Mouse (Mus musculus) neural tube, embryonic 11.5 days (tissue): ENCODE measurements around the gene Adamts4. TPM values are rescaled to one million over a fixed set of nuclear protein-coding genes. Genes with fewer than 3 reads are reported as not detected.
"Not testable (repeated sequence)": the region's sequence is repeated elsewhere in the genome, so short reads cannot be mapped to it uniquely, and the experiment has no call there.

ENCODE experiments used
- ATAC-seq: fragments of 200-750 bp; cut with Nextera tagmentation; 2 replicates; pipeline ENCODE4 v1.8.0; 2017; ENCODE audit warnings: moderate number of reproducible peaks, mild to moderate bottlenecking, moderate TSS enrichment, moderate library complexity; ENCODE audit not compliant: insufficient read depth, low FRiP score, low TSS enrichment
- DNase-seq: peaks from one replicate; pipeline ENCODE4 v3.0.0-alpha.2; 2015; ENCODE audit warnings: low spot score
- H3K27ac ChIP-seq: fragments of 300-500 bp; sonication (generic); 2 replicates; pipeline ENCODE4 v1.5.1; 2014; ENCODE audit warnings: low read depth, mild to moderate bottlenecking, low read length
- H3K27me3 ChIP-seq: fragments of 300-500 bp; sonication (generic); 2 replicates; pipeline ENCODE4 v1.6.1; 2014; ENCODE audit warnings: mild to moderate bottlenecking, low read length, mixed read lengths; ENCODE audit not compliant: control insufficient read depth, insufficient read depth
- H3K36me3 ChIP-seq: fragments of 300-500 bp; sonication (generic); 2 replicates; pipeline ENCODE4 v1.6.1; 2014; ENCODE audit warnings: mild to moderate bottlenecking, low read length, moderate library complexity, mixed read lengths; ENCODE audit not compliant: control insufficient read depth, insufficient read depth
- H3K4me1 ChIP-seq: fragments of 300-500 bp; sonication (generic); 2 replicates; pipeline ENCODE4 v1.6.1; 2014; ENCODE audit warnings: low read length, mixed read lengths; ENCODE audit not compliant: control insufficient read depth, insufficient read depth
- H3K4me2 ChIP-seq: fragments of 300-500 bp; sonication (generic); 2 replicates; pipeline ENCODE4 v1.6.1; 2014; ENCODE audit warnings: low read depth, mild to moderate bottlenecking, moderate library complexity
- H3K4me3 ChIP-seq: fragments of 300-500 bp; sonication (generic); 2 replicates; pipeline ENCODE4 v1.5.1; 2014; ENCODE audit warnings: low read depth, low read length
- H3K9ac ChIP-seq: fragments of 300-500 bp; sonication (generic); 2 replicates; pipeline ENCODE4 v1.6.1; 2014; ENCODE audit warnings: mild to moderate bottlenecking, low read length
- H3K9me3 ChIP-seq: fragments of 300-500 bp; sonication (generic); 2 replicates; pipeline ENCODE4 v1.6.1; 2016; ENCODE audit warnings: low read length; ENCODE audit not compliant: control insufficient read depth
- WGBS: fragments of 180-500 bp; shearing (Covaris S2); extraction: QIAGEN DNeasy Blood & Tissue Kit; methylation state at CpG from one replicate; pipeline ENCODE4 v1.1.7; 2014; 5-methylcytosine and 5-hydroxymethylcytosine counted together
- polyA plus RNA-seq: library from polyadenylated mRNA; unstranded; fragments of >200 nt; fragmentation: Nextera tagmentation; extraction: Ambion mirVana; gene quantifications from 2 replicates; pipeline ENCODE4 v1.2.1, GENCODE M21; 2014

The Adamts4 gene
- polyA plus RNA-seq, 1 experiment from 2014 or later = 5.0 TPM

DNA sequence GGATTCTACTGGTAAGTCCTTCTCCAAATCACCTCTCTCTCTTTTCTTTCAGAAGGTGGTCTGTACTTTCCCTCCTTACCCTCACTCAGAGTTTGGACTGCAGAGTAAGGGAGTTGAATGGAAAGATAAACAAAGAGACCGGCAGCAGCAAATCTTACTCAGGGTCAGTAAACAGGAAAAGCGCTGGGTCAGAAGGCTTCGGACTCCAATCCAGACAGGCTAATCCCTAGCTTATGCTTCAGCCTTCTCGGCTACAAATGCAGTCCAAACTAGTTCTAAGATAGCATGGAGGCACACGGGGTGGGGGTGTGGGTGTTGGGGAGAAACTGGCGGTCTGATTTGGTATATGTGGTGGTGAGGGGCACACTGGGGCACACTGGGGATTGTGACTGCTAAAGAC, 12.8 kb upstream of the Adamts4 start:
- no peak overlapping the region for H3K4me2 ChIP-seq
- DNase-seq = no peak
- ATAC-seq = no peak
- H3K9me3 ChIP-seq = no peaks in the 10 kb centered on the region
- H3K27me3 ChIP-seq = no peaks in the 10 kb centered on the region
- no peaks in the 10 kb centered on the region for H3K4me1 ChIP-seq
- H3K27ac ChIP-seq = no peak overlapping the region
- no peak overlapping the region for H3K4me3 ChIP-seq
- peaks cover 19% of the 10 kb centered on the region for H3K36me3 ChIP-seq
- H3K9ac ChIP-seq = no peak overlapping the region
- 90% methylated on average over 6 of the region's 6 CpGs for WGBS

DNA sequence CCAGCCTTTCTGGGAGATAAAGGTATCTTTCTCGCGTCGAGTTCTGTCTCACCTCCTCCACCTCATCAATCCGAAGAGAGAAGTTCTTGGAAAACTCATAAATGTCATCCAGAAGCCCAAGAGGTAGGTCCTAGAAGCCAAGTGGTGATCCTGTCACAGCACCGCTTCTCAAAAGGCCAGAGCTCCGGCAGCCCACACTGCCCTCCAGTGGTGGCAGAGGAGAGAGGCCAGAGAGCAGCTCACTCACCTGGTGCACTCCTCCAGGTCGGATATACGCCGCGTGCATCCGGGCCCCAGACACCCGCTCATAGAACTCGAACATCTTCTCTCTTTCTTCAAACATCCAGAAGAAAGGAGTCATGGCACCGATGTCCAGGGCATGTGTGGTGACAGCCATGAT, 11.8 kb upstream of the Adamts4 start:
- Histone ChIP-seq H3K4me3 (no peak overlapping the region), H3K36me3 (peaks cover 19% of the 10 kb centered on the region), H3K27ac (no peak overlapping the region), H3K9ac (no peak overlapping the region), H3K9me3 (no peaks in the 10 kb centered on the region), H3K4me1 (no peaks in the 10 kb centered on the region), H3K27me3 (no peaks in the 10 kb centered on the region), H3K4me2 (no peak overlapping the region)
- 74% methylated on average over 14 of the region's 14 CpGs for WGBS
- peak; percentile 71 for DNase-seq
- no peak for ATAC-seq

GRCm38 (mm10) chr1:171239992-171240744, 10.1 kb upstream of the Adamts4 start:
- Histone ChIP-seq H3K4me2 (no peak overlapping the region), H3K9me3 (no peaks in the 10 kb centered on the region), H3K27me3 (no peaks in the 10 kb centered on the region), H3K36me3 (peaks cover 11% of the 10 kb centered on the region), H3K27ac (no peak overlapping the region), H3K4me1 (no peaks in the 10 kb centered on the region), H3K9ac (no peak overlapping the region), H3K4me3 (no peak overlapping the region)
- WGBS = 87% methylated on average over 15 of the region's 15 CpGs
- no peak for ATAC-seq
- DNase-seq = no peak

GRCm38 (mm10) chr1:171240911-171241310, 9.3 kb upstream of the Adamts4 start:
- 92% methylated on average over 10 of the region's 10 CpGs for WGBS
- ATAC-seq = no peak
- H3K36me3 ChIP-seq = peaks cover 9% of the 10 kb centered on the region

DNA sequence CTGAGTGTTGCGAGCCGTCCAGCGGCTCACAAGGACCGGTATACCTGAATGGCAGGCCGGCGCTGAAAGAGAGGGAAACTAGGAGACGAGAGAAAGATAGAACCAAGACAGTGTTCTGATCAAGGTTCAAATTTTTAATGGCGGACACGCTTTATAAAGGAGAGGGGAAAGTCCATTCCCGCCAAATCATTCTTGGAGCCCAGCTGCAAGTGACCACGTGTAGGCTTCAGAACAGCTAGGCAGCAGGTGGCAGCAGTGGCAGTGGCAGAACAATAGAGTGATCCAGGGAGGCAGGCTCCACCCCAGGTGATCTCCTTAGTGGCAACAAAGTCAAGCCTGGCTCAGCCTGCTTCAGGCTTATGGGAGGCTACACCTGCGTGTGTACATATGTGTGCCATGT, 8.3 kb upstream of the Adamts4 start:
- not testable (repeated sequence) for H3K27ac ChIP-seq, H3K9ac ChIP-seq, H3K27me3 ChIP-seq, H3K4me2 ChIP-seq, H3K36me3 ChIP-seq, DNase-seq, ATAC-seq, H3K9me3 ChIP-seq, H3K4me3 ChIP-seq, H3K4me1 ChIP-seq
- 87% methylated on average over 12 of the region's 12 CpGs for WGBS

More at GRCm38 (mm10) chr1:171240911-171241310, 9.3 kb upstream of the Adamts4 start:
- no peak overlapping the region for H3K27ac ChIP-seq
- peaks cover under 1% of the 10 kb centered on the region; the same call in 1 of the 2 replicates for H3K4me1 ChIP-seq
- no peak overlapping the region for H3K4me3 ChIP-seq
- H3K9me3 ChIP-seq = no peaks in the 10 kb centered on the region
- no peak for DNase-seq
- H3K4me2 ChIP-seq = no peak overlapping the region
- no peaks in the 10 kb centered on the region for H3K27me3 ChIP-seq
- no peak overlapping the region for H3K9ac ChIP-seq

- Histone ChIP-seq H3K9me3 (no peaks in the 10 kb centered on the region), H3K36me3 (no peaks in the 10 kb centered on the region), H3K27ac (no peak overlapping the region), H3K4me3 (no peak overlapping the region; the same call in 1 of the 2 replicates), H3K27me3 (no peaks in the 10 kb centered on the region), H3K9ac (no peak overlapping the region), H3K4me1 (peaks cover 17% of the 10 kb centered on the region), H3K4me2 (no peak overlapping the region)
- no peak for DNase-seq
- ATAC-seq = no peak
- 93% methylated on average over 8 of the region's 8 CpGs for WGBS
Observed at GRCm38 (mm10) chr1:171245353-171245752, 4.9 kb upstream of the Adamts4 start.

- H3K4me1 ChIP-seq = peaks cover 30% of the 10 kb centered on the region
- H3K27me3 ChIP-seq = no peaks in the 10 kb centered on the region
- H3K27ac ChIP-seq = 0 out of 2 replicates have a peak overlapping the region, but pooled peaks have one; percentile 42
- ATAC-seq = peak; percentile 88
- WGBS = under 1% methylated on average over 41 of the region's 41 CpGs
- H3K9me3 ChIP-seq = no peaks in the 10 kb centered on the region
- H3K4me3 ChIP-seq = peak overlapping the region; percentile 82
- H3K9ac ChIP-seq = peak overlapping the region; percentile 93
- H3K36me3 ChIP-seq = no peaks in the 10 kb centered on the region
- peak overlapping the region; percentile 84 for H3K4me2 ChIP-seq
- DNase-seq = peak; percentile 97
Observed at GRCm38 (mm10) chr1:171246709-171247452, 3.3 kb upstream of the Adamts4 start.

GRCm38 (mm10) chr1:171247453-171247841, 2.8 kb upstream of the Adamts4 start:
- peak overlapping the region; percentile 44 for H3K4me2 ChIP-seq
- peak overlapping the region; percentile 48 for H3K9ac ChIP-seq
- 10% methylated on average over 13 of the region's 13 CpGs for WGBS
- H3K27me3 ChIP-seq = no peaks in the 10 kb centered on the region
- H3K9me3 ChIP-seq = no peaks in the 10 kb centered on the region
- H3K4me1 ChIP-seq = peaks cover 36% of the 10 kb centered on the region
- no peak for DNase-seq
- H3K4me3 ChIP-seq = peak overlapping the region; percentile 82
- H3K36me3 ChIP-seq = no peaks in the 10 kb centered on the region
- H3K27ac ChIP-seq = 0 out of 2 replicates have a peak overlapping the region, but pooled peaks have one; percentile 30
- ATAC-seq = peak; percentile 14
